Mouse (Mus musculus) kidney, postnatal 36 days (tissue): ENCODE data around the gene Ndufb6.

Source experiments
- DNase-seq, 2 experiments: peaks; one replicate each; pipeline ENCODE4 v3.0.0; 2021 to 2022; ENCODE audit warnings: mixed read lengths in 2 of 2

The Ndufb6 gene

GRCm38 (mm10) chr4:40253766-40254165, 25.5 kb downstream of the Ndufb6 start:
- DNase-seq = no peak

GRCm38 (mm10) chr4:40250984-40251383, 28.2 kb downstream of the Ndufb6 start:
- DNase-seq = no peak

GRCm38 (mm10) chr4:40244035-40244434, 35.2 kb downstream of the Ndufb6 start:
- DNase-seq = no peak

- no peak for DNase-seq
Observed at GRCm38 (mm10) chr4:40243006-40243405, 36.2 kb downstream of the Ndufb6 start.

- peak in 1 of 2 experiments; percentile 29 for DNase-seq
Observed at GRCm38 (mm10) chr4:40241928-40242327, 37.3 kb downstream of the Ndufb6 start.

GRCm38 (mm10) chr4:40240272-40240744, 38.9 kb downstream of the Ndufb6 start:
- DNase-seq = no peak

GRCm38 (mm10) chr4:40239409-40240271, 39.6 kb downstream of the Ndufb6 start, which contains the start of gene Ddx58:
TSS of gene Ddx58 (minus strand) at chr4:40239828.
- peak; percentile 20 to 58 for DNase-seq

- DNase-seq = peak; percentile 92 to 93
Observed at GRCm38 (mm10) chr4:40238483-40239408, 40.5 kb downstream of the Ndufb6 start.

GRCm38 (mm10) chr4:40236829-40237228, 42.4 kb downstream of the Ndufb6 start:
- DNase-seq = no peak

- DNase-seq = no peak
Observed at GRCm38 (mm10) chr4:40234256-40234655, 45.0 kb downstream of the Ndufb6 start.

- DNase-seq = no peak
Observed at GRCm38 (mm10) chr4:40233062-40233664, 46.1 kb downstream of the Ndufb6 start.

- no peak for DNase-seq
Observed at GRCm38 (mm10) chr4:40229723-40230122, 49.5 kb downstream of the Ndufb6 start.

- no peak for DNase-seq
Observed at GRCm38 (mm10) chr4:40227886-40228285, 51.3 kb downstream of the Ndufb6 start.

GRCm38 (mm10) chr4:40227131-40227530, 52.1 kb downstream of the Ndufb6 start:
- no peak for DNase-seq

- no peak for DNase-seq
Observed at GRCm38 (mm10) chr4:40226095-40226494, 53.1 kb downstream of the Ndufb6 start.

GRCm38 (mm10) chr4:40221876-40222585, 57.2 kb downstream of the Ndufb6 start:
- DNase-seq = no peak

- peak; percentile 35 to 37 for DNase-seq
Observed at GRCm38 (mm10) chr4:40221004-40221760, 58.0 kb downstream of the Ndufb6 start.
